Mouse (Mus musculus) MEL (cell line): Measurements from ENCODE around the gene Sorbs2. TPM values are rescaled to one million over a fixed set of nuclear protein-coding genes. Genes with fewer than 3 reads are reported as not detected.

Source experiments
- DNase-seq: peaks from one replicate; pipeline ENCODE4 v3.0.0; 2011; ENCODE audit warnings: low read depth, low spot score
- H3K27ac ChIP-seq: 2 replicates; pipeline ENCODE4 v1.5.1; 2012; ENCODE audit warnings: low read depth, mild to moderate bottlenecking, control low read depth, low read length, moderate library complexity; ENCODE audit not compliant: control insufficient read depth
- H3K27me3 ChIP-seq, 2 experiments: fragments of 150-350 bp in 1 of 2; sonication (generic) in 1 of 2; 2 replicates each; pipeline ENCODE4 v1.6.1; 2012; ENCODE audit warnings: low read length in 2 of 2, mild to moderate bottlenecking in 2 of 2, improper control_type of control experiment in 1 of 2, moderate library complexity in 1 of 2; ENCODE audit not compliant: insufficient read depth in 2 of 2, control insufficient read depth in 1 of 2
- H3K36me3 ChIP-seq, 2 experiments: 2 replicates each; pipeline ENCODE4 v1.6.1; 2012 to 2014; ENCODE audit warnings: low read length in 2 of 2, improper control_type of control experiment in 1 of 2, inconsistent platforms in 1 of 2, mild to moderate bottlenecking in 1 of 2; ENCODE audit not compliant: insufficient read depth in 2 of 2, control insufficient read depth in 1 of 2
- H3K4me1 ChIP-seq, 2 experiments: fragments of 150-350 bp in 1 of 2; sonication (generic) in 1 of 2; 2 replicates each; pipeline ENCODE4 v1.6.1; 2012; ENCODE audit warnings: low read length in 2 of 2, improper control_type of control experiment in 1 of 2, mild to moderate bottlenecking in 1 of 2; ENCODE audit not compliant: insufficient read depth in 2 of 2, control insufficient read depth in 1 of 2
- H3K4me3 ChIP-seq, 2 experiments: fragments of 150-350 bp in 1 of 2; sonication (generic) in 1 of 2; 2 replicates each; pipeline ENCODE4 v1.5.1; 2012; ENCODE audit warnings: low read depth in 2 of 2, low read length in 2 of 2, mild to moderate bottlenecking in 2 of 2, moderate library complexity in 2 of 2, control low read depth in 1 of 2, improper control_type of control experiment in 1 of 2; ENCODE audit not compliant: control insufficient read depth in 1 of 2, insufficient read depth in 1 of 2
- H3K79me2 ChIP-seq: 2 replicates; pipeline ENCODE4 v1.6.1; 2012; ENCODE audit warnings: mild to moderate bottlenecking, low read length, moderate library complexity; ENCODE audit not compliant: control insufficient read depth, poor library complexity, insufficient read depth
- H3K9ac ChIP-seq: 2 replicates; pipeline ENCODE4 v1.6.1; 2012; ENCODE audit warnings: low read depth, mild to moderate bottlenecking, control low read depth, low read length, moderate library complexity; ENCODE audit not compliant: control insufficient read depth, poor library complexity, severe bottlenecking
- H3K9me3 ChIP-seq: fragments of 150-350 bp; sonication (generic); replicated peaks from 2 replicates; pipeline ENCODE4 v1.6.1; 2012; ENCODE audit warnings: mild to moderate bottlenecking, low read length, improper control_type of control experiment, moderate library complexity; ENCODE audit not compliant: insufficient read depth
- BHLHE40 ChIP-seq: IDR thresholded peaks from 2 replicates; pipeline ENCODE4 v1.6.1; 2012; ENCODE audit warnings: low read depth, mild to moderate bottlenecking, inconsistent platforms, low read length, improper control_type of control experiment, borderline replicate concordance
- CHD1 ChIP-seq: IDR thresholded peaks from 2 replicates; pipeline ENCODE4 v1.6.1; 2012; ENCODE audit warnings: low read depth, mild to moderate bottlenecking, inconsistent platforms, low read length, improper control_type of control experiment
- CHD2 ChIP-seq: IDR thresholded peaks from 2 replicates; pipeline ENCODE4 v1.6.1; 2011; ENCODE audit warnings: low read length, improper control_type of control experiment
- CTCF ChIP-seq, 3 experiments: IDR thresholded peaks in 2 of 3; conservative IDR thresholded peaks in 1 of 3; 2 replicates each; pipeline ENCODE4 v1.5.1; 2011 to 2012; ENCODE audit warnings: low read length in 3 of 3, low read depth in 2 of 3, mild to moderate bottlenecking in 2 of 3, improper control_type of control experiment in 1 of 3, inconsistent platforms in 1 of 3, mixed read lengths in 1 of 3, moderate library complexity in 1 of 3; ENCODE audit not compliant: control insufficient read depth in 1 of 3, insufficient read depth in 1 of 3, poor library complexity in 1 of 3, severe bottlenecking in 1 of 3
- EP300 ChIP-seq, 2 experiments: IDR thresholded peaks; 2 replicates each; pipeline ENCODE4 v1.6.1; 2011; ENCODE audit warnings: improper control_type of control experiment in 2 of 2, low read length in 2 of 2, low read depth in 1 of 2, mild to moderate bottlenecking in 1 of 2
- ETS1 ChIP-seq: IDR thresholded peaks from 2 replicates; pipeline ENCODE4 v1.6.1; 2012; ENCODE audit warnings: low read depth, mild to moderate bottlenecking, inconsistent platforms, low read length, improper control_type of control experiment, moderate library complexity
- GATA1 ChIP-seq: IDR thresholded peaks from 2 replicates; pipeline ENCODE4 v1.6.1; 2011; ENCODE audit warnings: low read depth, low read length, improper control_type of control experiment
- HCFC1 ChIP-seq: IDR thresholded peaks from 2 replicates; pipeline ENCODE4 v1.6.1; 2012; ENCODE audit warnings: low read depth, mild to moderate bottlenecking, inconsistent platforms, low read length, improper control_type of control experiment, moderate library complexity
- JUND ChIP-seq: IDR thresholded peaks from 2 replicates; pipeline ENCODE4 v1.6.1; 2011; ENCODE audit warnings: low read depth, mild to moderate bottlenecking, improper control_type of control experiment, low read length
- MAFK ChIP-seq: IDR thresholded peaks from 2 replicates; pipeline ENCODE4 v1.6.1; 2011; ENCODE audit warnings: low read depth, mild to moderate bottlenecking, low read length, improper control_type of control experiment, borderline replicate concordance
- MAX ChIP-seq: IDR thresholded peaks from 2 replicates; pipeline ENCODE4 v1.6.1; 2011; ENCODE audit warnings: low read length, improper control_type of control experiment
- MXI1 ChIP-seq: IDR thresholded peaks from 2 replicates; pipeline ENCODE4 v1.6.1; 2011; ENCODE audit warnings: mild to moderate bottlenecking, low read depth, low read length, improper control_type of control experiment
- MYC ChIP-seq: IDR thresholded peaks from 2 replicates; pipeline ENCODE4 v1.6.1; 2011; ENCODE audit warnings: low read depth, mild to moderate bottlenecking, low read length, improper control_type of control experiment, moderate library complexity
- NELFE ChIP-seq: IDR thresholded peaks from 2 replicates; pipeline ENCODE4 v1.6.1; 2011; ENCODE audit warnings: low read depth, low read length, improper control_type of control experiment
- NRF1 ChIP-seq: IDR thresholded peaks from 2 replicates; pipeline ENCODE4 v1.6.1; 2014; ENCODE audit warnings: low read depth, mild to moderate bottlenecking, inconsistent platforms, low read length, improper control_type of control experiment, moderate library complexity; ENCODE audit not compliant: poor library complexity, insufficient read depth, severe bottlenecking
- POLR2A ChIP-seq, 2 experiments: IDR thresholded peaks; 2 replicates each; pipeline ENCODE4 v1.6.1; 2011 to 2012; ENCODE audit warnings: low read length in 2 of 2, mild to moderate bottlenecking in 2 of 2, control low read depth in 1 of 2, improper control_type of control experiment in 1 of 2, low read depth in 1 of 2, moderate library complexity in 1 of 2; ENCODE audit not compliant: control insufficient read depth in 1 of 2, insufficient read depth in 1 of 2, poor library complexity in 1 of 2
- POLR2AphosphoS5 ChIP-seq: IDR thresholded peaks from 2 replicates; pipeline ENCODE4 v1.6.1; 2012; ENCODE audit warnings: low read depth, borderline replicate concordance, mild to moderate bottlenecking, inconsistent platforms, low read length, moderate library complexity, mixed read lengths
- RCOR1 ChIP-seq: IDR thresholded peaks from 2 replicates; pipeline ENCODE4 v1.6.1; 2012; ENCODE audit warnings: low read depth, mild to moderate bottlenecking, inconsistent platforms, low read length, improper control_type of control experiment
- SIN3A ChIP-seq: IDR thresholded peaks from 2 replicates; pipeline ENCODE4 v1.6.1; 2012; ENCODE audit warnings: low read length, improper control_type of control experiment, inconsistent platforms
- TAL1 ChIP-seq: IDR thresholded peaks from 2 replicates; pipeline ENCODE4 v1.6.1; 2012; ENCODE audit warnings: mild to moderate bottlenecking, inconsistent platforms, low read length, moderate library complexity, mixed read lengths
- TBP ChIP-seq: IDR thresholded peaks from 2 replicates; pipeline ENCODE4 v1.8.0; 2011; ENCODE audit warnings: low read depth, low read length, improper control_type of control experiment
- TCF12 ChIP-seq: IDR thresholded peaks from 2 replicates; pipeline ENCODE4 v1.6.1; 2014; ENCODE audit warnings: low read depth, mild to moderate bottlenecking, inconsistent platforms, low read length, improper control_type of control experiment, moderate library complexity
- USF1 ChIP-seq: IDR thresholded peaks from 2 replicates; pipeline ENCODE4 v1.6.1; 2014; ENCODE audit warnings: low read depth, mild to moderate bottlenecking, inconsistent platforms, low read length, improper control_type of control experiment, moderate library complexity
- USF2 ChIP-seq, 2 experiments: IDR thresholded peaks; 2 replicates each; pipeline ENCODE4 v1.6.1; 2011 to 2012; ENCODE audit warnings: improper control_type of control experiment in 2 of 2, low read length in 2 of 2, borderline replicate concordance in 1 of 2, inconsistent platforms in 1 of 2, low read depth in 1 of 2, mild to moderate bottlenecking in 1 of 2; ENCODE audit not compliant: insufficient read depth in 1 of 2
- ZC3H11A ChIP-seq: IDR thresholded peaks from 2 replicates; pipeline ENCODE4 v1.6.1; 2012; ENCODE audit warnings: low read depth, mild to moderate bottlenecking, inconsistent platforms, low read length, improper control_type of control experiment
- ZMIZ1 ChIP-seq: IDR thresholded peaks from 2 replicates; pipeline ENCODE4 v1.6.1; 2012; ENCODE audit warnings: low read depth, mild to moderate bottlenecking, inconsistent platforms, low read length, improper control_type of control experiment, moderate library complexity
- polyA plus RNA-seq, 2 experiments: library from polyadenylated mRNA; stranded (reverse) in 1 of 2; unstranded in 1 of 2; fragments of >175 nt in 1 of 2; fragments of >200 nt in 1 of 2; gene quantifications; 2 replicates each; pipeline versions ENCODE4 v1.2.1 to v1.2.4; 2012; ENCODE audit warnings: low replicate concordance in 2 of 2, low read depth in 1 of 2; ENCODE audit not compliant: insufficient read length in 2 of 2, insufficient read depth in 1 of 2, missing spikeins in 1 of 2
- total RNA-seq: library from RNA; depleted of rRNA; stranded (reverse); fragments of 300-350 nt; gene quantifications from 2 replicates; pipeline ENCODE4 v1.2.3, GENCODE M21; 2012

The Sorbs2 gene
- total and polyA plus RNA-seq, 3 experiments = not detected

- Histone ChIP-seq H3K36me3 (no peaks in the 10 kb centered on the region), H3K9me3 (no peaks in the 10 kb centered on the region), H3K4me1 (no peaks in the 10 kb centered on the region), H3K79me2 (no peaks in the 10 kb centered on the region), H3K9ac (no peak overlapping the region), H3K4me3 (no peak overlapping the region), H3K27ac (no peak overlapping the region), H3K27me3 (no peaks in the 10 kb centered on the region)
- TF ChIP-seq TAL1 (no peak), SIN3A (no peak), ZMIZ1 (no peak), POLR2AphosphoS5 (no peak), CHD1 (no peak), ZC3H11A (no peak), BHLHE40 (no peak), JUND (no peak), POLR2A (IDR thresholded peaks at IDR 0.05; ENCODE audit: control insufficient read depth in 1 of 2, insufficient read depth in 1 of 2, low read depth in 1 of 2, low read length in 2 of 2, poor library complexity in 1 of 2) (no peak), CHD2 (no peak), MYC (no peak), MAFK (no peak), USF1 (no peak), EP300 (IDR thresholded peaks at IDR 0.05; ENCODE audit: low read depth in 1 of 2, low read length in 2 of 2) (no peak), TBP (no peak)
- DNase-seq = no peak
Observed at GRCm38 (mm10) chr8:45554627-45555026, 47.0 kb downstream of the Sorbs2 start.

- Histone ChIP-seq H3K27me3 (no peaks in the 10 kb centered on the region), H3K36me3 (no peaks in the 10 kb centered on the region), H3K79me2 (no peaks in the 10 kb centered on the region), H3K9me3 (no peaks in the 10 kb centered on the region)
- TF ChIP-seq ETS1 = no peak
- TF ChIP-seq POLR2A (IDR thresholded peaks at IDR 0.05; ENCODE audit: control insufficient read depth in 1 of 2, insufficient read depth in 1 of 2, low read depth in 1 of 2, low read length in 2 of 2, poor library complexity in 1 of 2) = no peak
- no peak for TF ChIP-seq TCF12
- TF ChIP-seq RCOR1 = no peak
- TF ChIP-seq NRF1 = no peak
- no peak for TF ChIP-seq MAFK
- no peak for TF ChIP-seq NELFE
- TF ChIP-seq USF2 (IDR thresholded peaks at IDR 0.05; ENCODE audit: borderline replicate concordance in 1 of 2, insufficient read depth in 1 of 2, low read depth in 1 of 2, low read length in 2 of 2) = no peak
- TF ChIP-seq ZC3H11A = no peak
- TF ChIP-seq GATA1 = no peak
- no peak for TF ChIP-seq POLR2AphosphoS5
- no peak for TF ChIP-seq HCFC1
- no peak for TF ChIP-seq MYC
- TF ChIP-seq JUND = no peak
- no peak for TF ChIP-seq CTCF (IDR thresholded peaks at IDR 0.05 in 2 of 3, conservative IDR thresholded peaks at IDR 0.05 in 1 of 3; ENCODE audit: control insufficient read depth in 1 of 3, insufficient read depth in 1 of 3, low read depth in 2 of 3, low read length in 3 of 3, poor library complexity in 1 of 3, severe bottlenecking in 1 of 3)
- no peak for TF ChIP-seq MXI1
- TF ChIP-seq BHLHE40 = no peak
- no peak for TF ChIP-seq MAX
- TF ChIP-seq, all 39 proteins: peak for 0
- DNase-seq = no peak
- no peak overlapping the region for H3K9ac ChIP-seq
- no peak overlapping the region for H3K27ac ChIP-seq
- H3K4me1 ChIP-seq = no peaks in the 10 kb centered on the region
- H3K4me3 ChIP-seq = no peak overlapping the region
Observed at GRCm38 (mm10) chr8:45557936-45558335, 50.3 kb downstream of the Sorbs2 start.
